Mouse (Mus musculus) MEL (cell line): ENCODE data around the gene Scarb1.

ENCODE experiments used
- CTCF ChIP-seq, 3 experiments: IDR thresholded peaks in 2 of 3; conservative IDR thresholded peaks in 1 of 3; 2 replicates each; pipeline ENCODE4 v1.5.1; 2011 to 2012; ENCODE audit warnings: low read length in 3 of 3, low read depth in 2 of 3, mild to moderate bottlenecking in 2 of 3, improper control_type of control experiment in 1 of 3, inconsistent platforms in 1 of 3, mixed read lengths in 1 of 3, moderate library complexity in 1 of 3; ENCODE audit not compliant: control insufficient read depth in 1 of 3, insufficient read depth in 1 of 3, poor library complexity in 1 of 3, severe bottlenecking in 1 of 3
- E2F4 ChIP-seq: IDR thresholded peaks from 2 replicates; pipeline ENCODE4 v1.6.1; 2011; ENCODE audit warnings: low read depth, low read length, improper control_type of control experiment, borderline replicate concordance
- EP300 ChIP-seq, 2 experiments: IDR thresholded peaks; 2 replicates each; pipeline ENCODE4 v1.6.1; 2011; ENCODE audit warnings: improper control_type of control experiment in 2 of 2, low read length in 2 of 2, low read depth in 1 of 2, mild to moderate bottlenecking in 1 of 2
- HCFC1 ChIP-seq: IDR thresholded peaks from 2 replicates; pipeline ENCODE4 v1.6.1; 2012; ENCODE audit warnings: low read depth, mild to moderate bottlenecking, inconsistent platforms, low read length, improper control_type of control experiment, moderate library complexity
- MAZ ChIP-seq: IDR thresholded peaks from 2 replicates; pipeline ENCODE4 v1.6.1; 2012; ENCODE audit warnings: low read depth, mild to moderate bottlenecking, inconsistent platforms, low read length, improper control_type of control experiment
- MYC ChIP-seq: IDR thresholded peaks from 2 replicates; pipeline ENCODE4 v1.6.1; 2011; ENCODE audit warnings: low read depth, mild to moderate bottlenecking, low read length, improper control_type of control experiment, moderate library complexity
- POLR2A ChIP-seq, 2 experiments: IDR thresholded peaks; 2 replicates each; pipeline ENCODE4 v1.6.1; 2011 to 2012; ENCODE audit warnings: low read length in 2 of 2, mild to moderate bottlenecking in 2 of 2, control low read depth in 1 of 2, improper control_type of control experiment in 1 of 2, low read depth in 1 of 2, moderate library complexity in 1 of 2; ENCODE audit not compliant: control insufficient read depth in 1 of 2, insufficient read depth in 1 of 2, poor library complexity in 1 of 2
- TAL1 ChIP-seq: IDR thresholded peaks from 2 replicates; pipeline ENCODE4 v1.6.1; 2012; ENCODE audit warnings: mild to moderate bottlenecking, inconsistent platforms, low read length, moderate library complexity, mixed read lengths

DNA sequence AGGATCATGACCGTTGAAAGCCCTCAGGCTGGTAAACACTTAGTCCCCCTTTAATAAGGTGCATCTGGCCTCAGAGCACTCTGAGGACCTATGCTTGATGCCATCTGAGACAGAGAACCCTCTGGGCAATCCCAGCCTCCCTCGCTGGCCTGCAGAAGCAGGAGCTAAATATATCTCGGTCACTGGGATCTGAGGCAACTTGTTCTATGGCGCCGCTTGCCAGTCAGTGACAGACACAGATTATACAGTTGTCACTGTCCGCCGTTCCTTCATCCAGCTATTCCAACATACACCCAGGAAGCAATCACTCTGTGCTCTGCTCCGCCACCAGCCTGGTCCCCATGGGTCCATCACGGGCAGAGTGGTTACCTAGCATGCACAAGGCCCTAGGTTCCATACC, 74.8 kb downstream of the Scarb1 start:
- TF ChIP-seq CTCF (IDR thresholded peaks at IDR 0.05 in 2 of 3, conservative IDR thresholded peaks at IDR 0.05 in 1 of 3; ENCODE audit: control insufficient read depth in 1 of 3, insufficient read depth in 1 of 3, low read depth in 2 of 3, low read length in 3 of 3, poor library complexity in 1 of 3, severe bottlenecking in 1 of 3) (no peak), HCFC1 (no peak), EP300 (IDR thresholded peaks at IDR 0.05; ENCODE audit: low read depth in 1 of 2, low read length in 2 of 2) (no peak), MYC (no peak), MAZ (no peak), E2F4 (no peak), TAL1 (no peak), POLR2A (IDR thresholded peaks at IDR 0.05; ENCODE audit: control insufficient read depth in 1 of 2, insufficient read depth in 1 of 2, low read depth in 1 of 2, low read length in 2 of 2, poor library complexity in 1 of 2) (no peak)
